ENCODE assay signal across 8 mouse cellular contexts in genomic region chr12:41486331-41486730, GRCm38 (mm10). TPM values are rescaled to one million over a fixed set of nuclear protein-coding genes. Genes with fewer than 3 reads are reported as not detected.
DNase-seq lines count a peak whose midpoint lies in the region; ATAC-seq and TF ChIP-seq lines count a peak whose summit lies in the region.

Gene Lrrn3 (minus strand): TSS chr12:41486431.

- peaks cover 2% of the 10 kb centered on the region; the same call in 1 of the 2 replicates for H3K4me1 ChIP-seq in bone marrow macrophage, adult 2 months (ENCODE audit: control insufficient read depth, insufficient read depth, low read length)
- H3K4me1 ChIP-seq in hindbrain, postnatal 0 days (ENCODE audit: insufficient read depth, low read length): no peaks in the 10 kb centered on the region
- H3K4me1 ChIP-seq in midbrain, embryonic 12.5 days: peaks cover 18% of the 10 kb centered on the region; the same call in 1 of the 2 replicates

- H3K36me3 ChIP-seq in hindbrain, postnatal 0 days (ENCODE audit: insufficient read depth, low read length): no peaks in the 10 kb centered on the region
- no peaks in the 10 kb centered on the region for H3K36me3 ChIP-seq in midbrain, embryonic 12.5 days

- peak within 1 kb of the TSS; percentile 61 for H3K9ac ChIP-seq in hindbrain, postnatal 0 days (replicated peaks; ENCODE audit: low read length)
- peak within 1 kb of the TSS; percentile 77 for H3K9ac ChIP-seq in midbrain, embryonic 12.5 days (replicated peaks)

- H3K27me3 ChIP-seq in hindbrain, postnatal 0 days (ENCODE audit: insufficient read depth, low read length): no peaks in the 10 kb centered on the region
- no peaks in the 10 kb centered on the region for H3K27me3 ChIP-seq in midbrain, embryonic 12.5 days

- DNase-seq in layer of hippocampus, adult 18-20 months (ENCODE audit: low spot score in 2 of 2): no peak
- no peak for DNase-seq in layer of hippocampus, adult 9-10 months (ENCODE audit: low spot score)
- no peak for DNase-seq in hindbrain, postnatal 0 days (ENCODE audit: low spot score)
- no peak for DNase-seq in thymus, postnatal 0 days (ENCODE audit: low spot score)
- no peak for DNase-seq in MN1 (ENCODE audit: low spot score)

- no peak within 1 kb of the TSS for H3K27ac ChIP-seq in bone marrow macrophage, adult 2 months (ENCODE audit: insufficient read depth, low read depth, low read length)
- H3K27ac ChIP-seq in hindbrain, postnatal 0 days: peak within 1 kb of the TSS; percentile 90
- H3K27ac ChIP-seq in midbrain, embryonic 12.5 days (replicated peaks): peak within 1 kb of the TSS; percentile 90

- WGBS in hindbrain, postnatal 0 days: 100% methylated on average over 1 of the region's 1 CpGs
- 100% methylated on average over 1 of the region's 1 CpGs for WGBS in midbrain, embryonic 12.5 days

- ATAC-seq in hindbrain, postnatal 0 days: no peak
- 0 out of 2 replicates have a peak, but pooled peaks have one; percentile 18 for ATAC-seq in midbrain, embryonic 12.5 days (ENCODE audit: low FRiP score, low read depth)
- ATAC-seq in granulocyte monocyte progenitor cell, adult 5-6 weeks (replicated peaks; ENCODE audit: poor library complexity, severe bottlenecking): no peak

- H3K9me3 ChIP-seq in hindbrain, postnatal 0 days (ENCODE audit: low read length): no peaks in the 10 kb centered on the region
- no peaks in the 10 kb centered on the region for H3K9me3 ChIP-seq in midbrain, embryonic 12.5 days

- peak within 1 kb of the TSS; percentile 34 for H3K4me3 ChIP-seq in bone marrow macrophage, adult 2 months (ENCODE audit: insufficient read depth, low read length)
- H3K4me3 ChIP-seq in hindbrain, postnatal 0 days (ENCODE audit: low read length): peak within 1 kb of the TSS; percentile 61
- H3K4me3 ChIP-seq in midbrain, embryonic 12.5 days: peak within 1 kb of the TSS; percentile 55

- peak within 1 kb of the TSS; percentile 70 for H3K4me2 ChIP-seq in hindbrain, postnatal 0 days (ENCODE audit: low read depth, low read length)
- H3K4me2 ChIP-seq in midbrain, embryonic 12.5 days (replicated peaks): peak within 1 kb of the TSS; percentile 55

- TF ChIP-seq POLR2A in bone marrow macrophage, adult 2 months (IDR thresholded peaks at IDR 0.05; ENCODE audit: borderline replicate concordance, low read depth, low read length): no peak

- TF ChIP-seq CTCF in bone marrow macrophage, adult 2 months (IDR thresholded peaks at IDR 0.05; ENCODE audit: low read depth, low read length): no peak
- no peak for TF ChIP-seq CTCF in hindbrain, postnatal 0 days (IDR thresholded peaks at IDR 0.05; ENCODE audit: low read depth)

RNA-seq across cellular contexts. Expression of gene Lrrn3, which starts in this region (rescaled TPM):
- total RNA-seq in layer of hippocampus, adult 18-20 months (2021): 10 to 100 TPM; 62.9 to 64.9 TPM
- polyA plus RNA-seq in bone marrow macrophage, adult 2 months (2012; ENCODE audit: insufficient read depth, insufficient read length, missing spikeins): not detected in 2 replicates
- 75.0 and 79.3 TPM in 2 replicates for total RNA-seq in hindbrain, postnatal 0 days (2014; rRNA removed)
- 77.1 and 77.4 TPM in 2 replicates for polyA plus RNA-seq in hindbrain, postnatal 0 days (2015; fragmentation: Nextera tagmentation; extraction: Ambion mirVana)
- 43.9 and 47.6 TPM in 2 replicates for polyA plus RNA-seq in midbrain, embryonic 12.5 days (2016; fragmentation: Nextera tagmentation; extraction: Ambion mirVana)
- 0.51 and 0.55 TPM in 2 replicates for polyA plus RNA-seq in thymus, postnatal 0 days (2015; fragmentation: Nextera tagmentation; extraction: Ambion mirVana)
- not detected in 2 replicates for total RNA-seq in granulocyte monocyte progenitor cell, adult 5-6 weeks (2014; fragmentation: Nextera tagmentation)
- 0.05 TPM in 1 of 2 replicates, not detected in the other for total RNA-seq in granulocyte monocyte progenitor cell, adult 5-6 weeks (2017)

Comparison
In these comparisons a context has a peak if more than half of its experiments do, and no peak if none do; other contexts are left out.
1. RNA of gene Lrrn3 (total RNA-seq): 75.0 to 79.3 TPM in hindbrain, postnatal 0 days and 62.9 to 64.9 TPM in layer of hippocampus, adult 18-20 months; 0.05 TPM in granulocyte monocyte progenitor cell, adult 5-6 weeks; every median in the first group is over 10 times any median in the second.
2. RNA of gene Lrrn3 (polyA plus RNA-seq): 77.1 to 77.4 TPM in hindbrain, postnatal 0 days and 43.9 to 47.6 TPM in midbrain, embryonic 12.5 days; 0.51 to 0.55 TPM in thymus, postnatal 0 days and not detected in bone marrow macrophage, adult 2 months; every median in the first group is over 10 times any median in the second.
3. Peak in every context shown above with its lines, with median percentiles within 50 percentile points of each other: H3K4me3 ChIP-seq.